Mouse (Mus musculus): ENCODE measurements around the gene Ncoa4.
A peak's percentile ranks its signal among the peaks of the same experiment; 100 is the strongest.

Gene Ncoa4

GRCm38 (mm10) chr14:32201791-32202451 is 42.3 kb downstream of the Ncoa4 start, which contains the start of the genes Timm23 and Parg:
Gene Timm23 (minus strand): TSS chr14:32201898.
Gene Parg (plus strand): TSS chr14:32201949.
- peak; percentile 86 for DNase-seq

DNA sequence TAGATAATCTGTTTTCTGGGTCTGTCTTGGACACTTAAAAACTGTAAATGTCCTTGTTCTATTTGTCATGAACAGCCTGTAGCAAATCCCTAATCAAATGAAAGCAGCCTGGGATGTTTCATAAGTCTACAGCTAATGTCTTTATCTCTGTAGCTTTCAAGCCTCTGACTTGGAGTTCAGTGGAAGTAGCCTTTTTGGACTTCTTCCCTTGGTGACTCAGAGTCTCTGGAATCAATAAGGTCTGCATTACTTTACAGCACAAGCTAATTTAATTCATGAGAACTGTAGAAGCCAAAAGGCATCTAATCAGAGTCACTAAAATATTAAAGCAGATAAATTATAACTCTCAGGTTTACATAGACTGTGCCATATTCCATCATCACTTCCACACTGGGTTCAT is 66.9 kb downstream of the Ncoa4 start:
- DNase-seq: no peak

DNA sequence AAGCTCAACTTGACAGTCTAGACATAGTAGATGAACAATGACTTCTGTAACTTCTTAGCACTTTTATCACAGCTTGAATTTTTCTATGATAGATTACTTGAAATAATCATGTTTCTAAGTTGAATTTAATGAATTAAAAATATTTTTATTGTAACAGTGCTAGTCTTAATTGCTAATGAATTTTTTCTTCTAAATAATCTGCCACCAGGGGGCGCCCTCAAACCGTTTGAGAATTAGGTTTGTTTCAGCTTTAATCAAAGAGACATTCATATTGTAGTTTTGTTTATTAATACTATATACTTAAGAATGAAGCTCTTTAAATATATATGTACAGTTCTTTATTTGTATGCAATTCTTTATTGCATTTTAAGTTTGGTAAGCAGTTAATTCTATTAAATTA is 69.3 kb downstream of the Ncoa4 start:
- DNase-seq: peak; percentile 53
